Mouse (Mus musculus) ES-Bruce4 (cell line): Measurements from ENCODE around the gene Gpc6. TPM values are rescaled to one million over a fixed set of nuclear protein-coding genes. Genes with fewer than 3 reads are reported as not detected.

Experiments
- H3K27ac ChIP-seq: 2 replicates; pipeline ENCODE4 v1.5.1; 2012; ENCODE audit warnings: low read length, inconsistent platforms; ENCODE audit not compliant: insufficient read depth
- H3K27me3 ChIP-seq: 2 replicates; pipeline ENCODE4 v1.6.1; 2012; ENCODE audit warnings: mild to moderate bottlenecking, low read length, inconsistent platforms; ENCODE audit not compliant: control insufficient read depth, poor library complexity, insufficient read depth, severe bottlenecking
- H3K36me3 ChIP-seq: 2 replicates; pipeline ENCODE4 v1.6.1; 2012; ENCODE audit warnings: inconsistent platforms, mild to moderate bottlenecking, low read length, moderate library complexity; ENCODE audit not compliant: control insufficient read depth, poor library complexity, insufficient read depth, severe bottlenecking
- H3K4me1 ChIP-seq: one replicate; pipeline ENCODE4 v1.8.1; 2011; ENCODE audit warnings: low read length; ENCODE audit not compliant: control insufficient read depth, insufficient read depth
- H3K4me3 ChIP-seq: 2 replicates; pipeline ENCODE4 v1.5.1; 2011; ENCODE audit warnings: low read depth, mild to moderate bottlenecking, low read length
- H3K9ac ChIP-seq: 2 replicates; pipeline ENCODE4 v1.6.1; 2012; ENCODE audit warnings: low read depth, mild to moderate bottlenecking, inconsistent platforms; ENCODE audit not compliant: poor library complexity, severe bottlenecking
- H3K9me3 ChIP-seq: replicated peaks from 2 replicates; pipeline ENCODE4 v1.6.1; 2012; ENCODE audit warnings: mild to moderate bottlenecking, low read length, inconsistent platforms; ENCODE audit not compliant: control insufficient read depth, poor library complexity, insufficient read depth, severe bottlenecking
- CTCF ChIP-seq: IDR thresholded peaks from one replicate; pipeline ENCODE4 v1.8.1; 2011; ENCODE audit warnings: low read depth, low read length
- EP300 ChIP-seq: IDR thresholded peaks from 2 replicates; pipeline ENCODE4 v1.6.1; 2011; ENCODE audit warnings: low read depth, low read length; ENCODE audit not compliant: insufficient read depth
- POLR2A ChIP-seq: IDR thresholded peaks from one replicate; pipeline ENCODE4 v1.8.1; 2011; ENCODE audit warnings: low read length; ENCODE audit not compliant: insufficient read depth
- polyA plus RNA-seq: library from polyadenylated mRNA; stranded (reverse); fragments of >200 nt; gene quantifications from 2 replicates; pipeline ENCODE4 v1.2.4, GENCODE M21; 2011; ENCODE audit warnings: low read depth; ENCODE audit not compliant: missing spikeins, insufficient read depth, insufficient read length

Gene Gpc6
- polyA plus RNA-seq, 1 experiment: 4.7 TPM

GRCm38 (mm10) chr14:117816706-117817105 lies 891.6 kb downstream of the Gpc6 start:
- Histone ChIP-seq H3K9me3 (no peaks in the 10 kb centered on the region), H3K36me3 (no peaks in the 10 kb centered on the region), H3K27me3 (no peaks in the 10 kb centered on the region), H3K9ac (no peak overlapping the region), H3K4me1 (no peaks in the 10 kb centered on the region), H3K4me3 (no peak overlapping the region), H3K27ac (no peak overlapping the region)
- TF ChIP-seq POLR2A (no peak), EP300 (no peak), CTCF (no peak)

GRCm38 (mm10) chr14:117817196-117817595 lies 892.1 kb downstream of the Gpc6 start:
- H3K36me3 ChIP-seq: no peaks in the 10 kb centered on the region
- H3K4me3 ChIP-seq: no peak overlapping the region
- H3K9me3 ChIP-seq: no peaks in the 10 kb centered on the region
- H3K27ac ChIP-seq: no peak overlapping the region
- H3K27me3 ChIP-seq: no peaks in the 10 kb centered on the region
- no peak overlapping the region for H3K9ac ChIP-seq
- H3K4me1 ChIP-seq: no peaks in the 10 kb centered on the region
- TF ChIP-seq POLR2A (no peak), EP300 (no peak), CTCF (no peak)

GRCm38 (mm10) chr14:117824491-117824890 lies 899.4 kb downstream of the Gpc6 start:
- Histone ChIP-seq H3K4me3 (no peak overlapping the region), H3K9ac (no peak overlapping the region), H3K36me3 (no peaks in the 10 kb centered on the region), H3K27me3 (no peaks in the 10 kb centered on the region), H3K9me3 (0 out of 2 replicates have a peak, but pooled peaks cover 6% of the 10 kb centered on the region), H3K27ac (no peak overlapping the region), H3K4me1 (no peaks in the 10 kb centered on the region)
- TF ChIP-seq EP300 (no peak), POLR2A (no peak), CTCF (no peak)

GRCm38 (mm10) chr14:117826294-117827046 lies 901.4 kb downstream of the Gpc6 start:
- H3K4me1 ChIP-seq: no peaks in the 10 kb centered on the region
- H3K4me3 ChIP-seq: no peak overlapping the region
- H3K27me3 ChIP-seq: no peaks in the 10 kb centered on the region
- H3K9ac ChIP-seq: no peak overlapping the region
- no peak for TF ChIP-seq EP300
- no peak for TF ChIP-seq POLR2A
- no peak for TF ChIP-seq CTCF
- no peaks in the 10 kb centered on the region for H3K36me3 ChIP-seq
- 0 out of 2 replicates have a peak, but pooled peaks cover 6% of the 10 kb centered on the region for H3K9me3 ChIP-seq
- no peak overlapping the region for H3K27ac ChIP-seq

- Histone ChIP-seq H3K27me3 (no peaks in the 10 kb centered on the region; the same call in 1 of the 2 replicates), H3K9ac (no peak overlapping the region), H3K9me3 (peaks cover 5% of the 10 kb centered on the region), H3K4me1 (no peaks in the 10 kb centered on the region), H3K36me3 (no peaks in the 10 kb centered on the region), H3K4me3 (no peak overlapping the region), H3K27ac (no peak overlapping the region)
- no peak for TF ChIP-seq EP300
- no peak for TF ChIP-seq CTCF
- TF ChIP-seq POLR2A: no peak
Observed at GRCm38 (mm10) chr14:117831267-117831666, 906.2 kb downstream of the Gpc6 start.

- no peaks in the 10 kb centered on the region for H3K36me3 ChIP-seq
- H3K27me3 ChIP-seq: no peaks in the 10 kb centered on the region; the same call in 1 of the 2 replicates
- no peak overlapping the region for H3K9ac ChIP-seq
- H3K9me3 ChIP-seq: peaks cover 5% of the 10 kb centered on the region
- TF ChIP-seq EP300: no peak
- TF ChIP-seq CTCF: no peak
- TF ChIP-seq POLR2A: no peak
- H3K4me1 ChIP-seq: no peaks in the 10 kb centered on the region
- H3K27ac ChIP-seq: no peak overlapping the region
- H3K4me3 ChIP-seq: no peak overlapping the region
Observed at GRCm38 (mm10) chr14:117831731-117832130, 906.6 kb downstream of the Gpc6 start.
